Mouse (Mus musculus): ENCODE measurements at regions not wholly inside any gene's neighbourhood (a gene's known extent, or its start where the extent isn't known, plus 50 kb on each side); places are given as distances from the start of the nearest gene placed in this dataset.

DNA sequence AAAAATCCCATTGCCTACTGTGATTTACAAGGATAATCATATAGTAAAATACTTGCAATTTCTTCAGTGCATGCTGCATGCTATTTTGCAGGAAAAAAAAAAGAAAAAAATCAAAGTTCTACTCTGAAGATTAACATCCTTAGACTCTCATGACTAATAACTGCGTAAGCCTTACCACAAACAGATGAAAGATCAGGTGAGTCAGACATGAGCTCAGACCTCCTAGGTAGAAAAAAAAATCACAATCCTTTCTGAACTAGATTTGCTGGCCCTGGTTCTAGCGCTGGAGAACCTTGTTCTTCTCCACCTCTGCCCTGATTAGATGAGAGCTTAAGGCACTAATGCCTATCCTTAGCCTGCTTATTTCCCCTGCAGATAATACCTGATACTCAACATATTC is 96.1 kb upstream of the Snap25 start:
- no peak for DNase-seq

DNA sequence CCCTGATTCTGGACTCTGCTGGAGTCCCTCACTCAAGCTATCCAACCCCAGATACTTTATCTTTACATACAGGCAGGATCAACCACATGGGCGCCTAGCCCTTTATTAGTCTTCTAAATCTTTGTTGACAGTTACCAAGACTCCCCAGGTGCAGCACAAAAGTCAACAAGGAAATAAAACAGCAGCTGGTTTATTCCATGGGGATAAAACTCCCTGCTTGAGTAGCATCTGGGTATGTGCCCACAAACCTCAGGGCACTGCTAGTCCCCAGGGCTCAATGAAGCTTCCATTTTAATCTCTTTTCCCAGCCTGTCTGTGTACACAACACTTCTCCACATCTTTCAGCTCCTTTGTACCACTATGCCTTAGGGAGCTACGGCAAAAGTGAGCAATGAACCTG is 95.1 kb upstream of the Snap25 start:
- DNase-seq: peak; percentile 9

DNA sequence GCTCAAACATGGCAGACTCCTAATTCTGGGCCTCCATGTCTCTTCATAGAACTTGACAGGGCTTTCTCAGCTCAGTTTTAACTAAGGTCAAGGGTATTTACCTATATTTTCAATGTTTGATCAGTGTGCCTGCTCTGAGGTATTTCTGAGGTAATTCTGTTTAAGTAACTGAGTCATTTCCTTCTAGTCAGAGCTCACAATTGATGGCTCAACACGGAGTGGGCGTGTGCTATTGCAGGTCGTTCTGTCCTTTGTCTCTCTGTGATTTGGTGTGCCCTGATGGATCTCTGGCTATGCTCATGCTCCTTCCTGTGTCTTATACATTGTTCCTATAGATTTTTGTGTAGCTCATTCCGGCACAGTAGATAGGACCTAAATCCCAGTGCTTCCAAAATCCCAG is 92.9 kb upstream of the Snap25 start:
- no peak for DNase-seq

DNA sequence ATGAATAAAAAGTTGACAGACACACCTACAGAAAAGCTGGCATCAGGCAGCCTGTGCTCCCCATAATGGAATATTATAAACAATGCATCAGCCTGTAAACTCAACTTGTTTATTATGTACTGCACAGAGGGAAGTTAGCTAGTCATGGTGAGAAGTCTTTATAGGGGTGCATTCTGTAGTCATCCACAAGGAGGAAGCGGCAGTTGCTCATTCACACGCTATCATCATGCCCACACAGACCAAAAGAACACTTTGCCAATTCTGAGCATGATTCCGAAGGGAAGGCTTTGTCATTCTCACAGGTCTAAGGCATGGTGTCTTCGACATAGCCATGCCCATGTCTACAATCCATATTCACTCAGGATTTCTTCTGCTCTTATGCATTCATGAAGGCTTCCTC is 92.3 kb upstream of the Snap25 start:
- no peak for DNase-seq

DNA sequence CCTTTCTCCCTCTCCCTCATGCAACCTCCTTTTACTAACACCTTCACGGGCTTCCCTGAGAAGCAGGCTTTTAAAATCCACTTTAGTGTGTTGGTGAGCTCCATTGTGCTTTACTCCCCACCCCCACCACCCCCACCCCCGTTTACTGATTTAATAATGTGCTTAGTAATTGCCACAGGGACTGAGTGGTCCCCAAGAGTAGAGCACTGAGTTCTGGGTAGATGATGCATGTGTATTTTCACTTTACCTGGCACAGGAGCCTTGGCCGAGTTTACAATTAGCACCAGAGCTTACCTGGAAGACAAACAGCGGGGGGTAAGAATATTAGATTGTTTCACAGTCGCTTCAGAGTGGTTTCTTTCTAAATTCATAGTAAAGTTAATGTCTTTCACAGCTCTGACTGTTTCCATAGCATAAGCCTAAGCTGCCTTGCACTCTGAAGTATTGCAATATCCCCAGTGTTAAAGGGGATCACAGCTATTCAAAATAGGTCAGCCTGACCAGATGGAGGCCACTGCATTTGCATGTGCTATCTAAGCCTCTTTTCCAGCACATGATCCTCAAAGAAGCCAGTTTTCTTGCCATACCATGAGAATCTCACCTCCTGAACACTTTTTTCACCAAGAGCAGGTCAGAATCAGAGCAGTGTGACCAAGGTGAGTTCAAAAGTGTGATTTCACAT is 89.3 kb upstream of the Snap25 start:
- DNase-seq: no peak

DNA sequence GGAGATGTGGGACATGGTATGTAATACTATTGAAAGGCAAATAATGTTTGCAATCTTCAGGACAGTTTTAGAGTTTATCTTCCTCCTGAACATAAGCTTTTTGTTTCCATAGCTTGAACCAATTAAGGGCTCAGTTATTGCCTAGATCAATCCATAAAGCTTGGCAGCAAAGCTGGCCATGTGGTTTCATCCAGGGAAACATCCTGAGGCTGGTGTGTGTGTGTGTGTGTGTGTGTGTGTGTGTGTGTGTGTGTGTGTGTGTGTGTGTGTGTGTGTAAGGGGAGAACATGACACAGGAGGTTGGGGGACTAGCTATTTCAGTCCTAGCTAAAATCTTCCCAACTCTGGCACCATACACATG is 88.8 kb upstream of the Snap25 start:
- no peak for DNase-seq

DNA sequence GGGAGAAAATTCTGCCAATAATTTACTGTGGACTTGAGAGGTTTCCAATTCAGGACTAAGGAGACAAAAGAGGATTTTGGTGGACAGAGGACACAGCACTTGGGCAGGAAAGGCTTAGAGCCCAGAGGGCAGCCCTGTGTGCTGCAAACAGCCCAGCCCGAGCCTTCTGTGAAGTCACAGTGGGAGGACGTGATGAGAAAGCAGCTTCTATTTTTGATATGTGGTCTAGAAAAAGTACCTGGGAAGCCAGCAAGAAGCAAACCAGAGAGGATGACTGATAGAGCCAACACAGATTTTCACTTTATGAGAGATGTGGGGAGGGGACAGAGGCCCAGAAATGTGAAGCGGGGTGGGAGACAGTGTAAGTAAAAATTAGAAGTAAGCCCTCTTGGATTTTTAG is 66.3 kb upstream of the Snap25 start:
- DNase-seq: no peak

DNA sequence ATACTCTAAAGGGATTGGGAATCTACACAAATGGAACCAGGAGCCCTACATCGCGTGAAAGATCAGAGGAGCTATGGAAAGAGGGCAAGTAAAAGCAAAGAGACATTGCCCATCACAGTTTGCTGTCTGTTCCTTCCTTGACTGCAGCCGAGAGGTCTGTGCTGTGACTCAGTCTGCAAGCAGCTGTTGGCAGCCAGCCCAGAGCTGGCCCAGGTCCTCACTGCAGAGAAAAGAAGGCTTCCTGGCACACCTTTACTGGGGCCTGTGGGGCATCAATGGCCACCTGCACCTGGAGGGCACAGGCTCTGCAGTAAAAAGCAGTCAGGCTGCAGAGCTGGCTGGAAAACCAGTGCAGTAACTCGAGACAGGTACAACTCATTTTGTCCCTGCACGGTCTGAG is 64.6 kb upstream of the Snap25 start:
- DNase-seq: peak; percentile 79

DNA sequence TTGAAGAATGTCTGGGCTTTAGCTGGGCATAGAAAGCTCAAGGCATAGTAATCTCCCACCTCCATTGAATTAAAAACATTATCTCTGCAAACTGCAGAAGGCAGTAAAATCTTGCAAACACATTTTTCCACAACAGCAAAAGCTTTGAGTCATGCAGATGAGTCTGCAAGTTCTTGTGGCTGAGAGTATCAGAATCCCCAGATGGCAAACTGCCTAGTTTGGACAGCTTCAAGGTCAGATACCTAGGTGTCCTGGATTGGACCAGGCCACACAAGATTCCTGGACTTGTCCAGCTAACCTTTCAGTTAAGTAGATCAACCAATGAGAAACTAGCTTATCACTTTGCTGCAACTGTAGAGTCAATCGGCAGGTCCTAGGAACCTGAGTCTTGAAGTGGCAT is 62.5 kb upstream of the Snap25 start:
- DNase-seq: peak; percentile 59

DNA sequence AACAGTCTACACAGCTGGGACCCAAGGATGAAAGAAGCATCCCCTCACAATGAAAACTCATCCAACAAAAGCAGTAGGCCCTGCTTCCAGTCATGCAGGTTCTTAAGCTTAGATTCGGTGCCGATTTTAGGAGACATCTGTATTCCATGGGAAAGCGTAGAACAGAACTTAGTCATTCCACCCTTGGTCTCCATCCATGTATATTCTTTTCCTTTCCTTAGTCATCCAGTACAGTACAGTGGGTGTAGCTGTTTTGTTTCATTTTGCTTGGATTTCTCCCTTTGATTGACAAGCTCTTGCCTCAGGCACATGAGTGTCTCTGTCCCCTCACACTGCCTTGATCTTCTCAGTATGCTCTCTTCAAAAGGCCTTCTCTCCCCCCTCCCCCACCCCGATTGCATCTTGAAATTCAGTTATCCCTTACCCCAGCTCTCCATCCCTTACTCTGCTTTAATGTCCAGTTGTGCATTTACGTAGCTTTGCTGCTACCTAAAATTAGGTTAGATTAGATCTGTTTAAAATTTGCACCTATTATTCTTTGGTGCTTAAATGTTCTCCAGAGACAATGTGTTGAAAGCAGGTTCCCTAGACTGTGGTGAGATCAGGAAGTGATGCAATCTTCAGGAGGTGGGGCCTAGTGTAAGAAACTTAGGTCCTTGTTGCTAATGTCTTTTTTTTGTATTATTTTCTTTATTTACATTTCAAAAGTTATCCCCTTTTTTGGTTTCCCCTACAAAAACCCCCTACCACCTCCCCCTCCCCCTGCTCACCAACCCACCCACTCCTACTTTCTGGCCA is 60.8 kb upstream of the Snap25 start:
- no peak for DNase-seq

Data from adrenal gland, postnatal 14 days (tissue).